Mouse (Mus musculus) testis, adult 2 months (tissue): ENCODE measurements around the gene Med9.

Source experiments
- CTCF ChIP-seq: fragments of 200-500 bp; IDR thresholded peaks from 2 replicates; pipeline ENCODE4 v1.5.1; 2012; ENCODE audit warnings: low read depth, mild to moderate bottlenecking, inconsistent platforms, low read length, moderate library complexity; ENCODE audit not compliant: control insufficient read depth, insufficient read depth, insufficient replicate concordance
- POLR2A ChIP-seq: fragments of 200-500 bp; IDR thresholded peaks from 2 replicates; pipeline ENCODE4 v1.6.1; 2012; ENCODE audit warnings: low read depth, mild to moderate bottlenecking, inconsistent platforms, low read length, moderate library complexity; ENCODE audit not compliant: control insufficient read depth

DNA sequence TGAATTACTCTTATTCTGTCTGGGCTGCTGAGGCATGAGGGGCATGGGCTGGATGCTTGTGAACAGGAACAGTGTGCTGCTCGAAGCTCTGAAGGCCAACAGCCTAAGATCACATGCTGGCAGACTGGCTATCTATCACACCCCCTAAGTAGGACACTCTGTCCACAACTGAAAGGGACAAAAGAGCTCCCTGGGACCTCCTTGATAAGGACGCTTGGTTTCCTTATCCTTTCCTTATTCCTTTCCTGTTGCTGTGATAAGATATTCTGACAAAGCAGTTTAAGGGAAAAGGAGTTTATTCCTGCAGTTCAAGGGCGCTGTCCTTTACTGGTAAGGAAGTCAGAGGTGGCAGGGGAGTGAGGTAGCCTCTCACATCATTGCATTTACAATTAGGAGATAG, 7.4 kb upstream of the Med9 start:
- TF ChIP-seq POLR2A (peak; percentile 33; the same call in 1 of the 2 replicates), CTCF (no peak)
